Mouse (Mus musculus): ENCODE measurements around the gene Sdf4.

DNA sequence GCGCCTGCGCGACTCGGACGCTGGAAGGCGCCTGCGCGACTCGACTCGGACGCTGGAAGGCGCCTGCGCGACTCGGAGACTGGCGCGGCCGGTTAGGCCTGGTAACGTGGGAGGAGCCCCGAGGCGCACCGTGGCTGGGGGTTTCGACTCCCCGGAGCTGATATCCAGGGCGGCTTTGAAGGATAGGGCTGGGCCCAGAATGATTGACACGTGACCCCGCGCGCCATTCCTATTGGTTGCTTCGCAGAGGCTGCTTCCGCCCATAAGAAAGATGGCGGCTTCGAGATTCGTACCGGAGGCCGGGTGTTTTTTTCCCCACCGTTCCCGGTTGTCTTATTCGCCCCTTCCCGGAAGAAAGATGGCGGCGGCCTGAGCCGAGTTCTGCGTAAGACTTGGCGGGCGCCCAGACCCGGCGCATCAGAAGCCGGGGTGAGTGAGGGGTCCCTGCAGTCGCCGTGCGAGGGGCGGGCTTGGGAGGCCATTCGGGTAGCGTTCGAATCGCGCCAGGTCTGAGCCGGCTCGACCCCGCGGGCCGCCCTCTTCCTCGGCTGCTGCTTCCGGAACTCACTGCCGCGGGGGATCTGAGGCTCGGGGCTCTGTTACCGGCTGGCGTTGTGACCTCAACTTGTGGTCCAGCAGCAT, 355 bp downstream of the Sdf4 start:
- TF ChIP-seq CTCF (IDR thresholded peaks at IDR 0.05; ENCODE audit: low read depth, low read length) (no peak), GATA1 (IDR thresholded peaks at IDR 0.05; ENCODE audit: borderline replicate concordance, low read length) (no peak), GATA2 (IDR thresholded peaks at IDR 0.05; ENCODE audit: borderline replicate concordance, low read depth, low read length) (no peak), TAL1 (conservative IDR thresholded peaks at IDR 0.05; ENCODE audit: low read depth, low read length) (no peak)
